Mouse (Mus musculus): Measurements from ENCODE around the gene Fam57a.

Fam57a gene

DNA sequence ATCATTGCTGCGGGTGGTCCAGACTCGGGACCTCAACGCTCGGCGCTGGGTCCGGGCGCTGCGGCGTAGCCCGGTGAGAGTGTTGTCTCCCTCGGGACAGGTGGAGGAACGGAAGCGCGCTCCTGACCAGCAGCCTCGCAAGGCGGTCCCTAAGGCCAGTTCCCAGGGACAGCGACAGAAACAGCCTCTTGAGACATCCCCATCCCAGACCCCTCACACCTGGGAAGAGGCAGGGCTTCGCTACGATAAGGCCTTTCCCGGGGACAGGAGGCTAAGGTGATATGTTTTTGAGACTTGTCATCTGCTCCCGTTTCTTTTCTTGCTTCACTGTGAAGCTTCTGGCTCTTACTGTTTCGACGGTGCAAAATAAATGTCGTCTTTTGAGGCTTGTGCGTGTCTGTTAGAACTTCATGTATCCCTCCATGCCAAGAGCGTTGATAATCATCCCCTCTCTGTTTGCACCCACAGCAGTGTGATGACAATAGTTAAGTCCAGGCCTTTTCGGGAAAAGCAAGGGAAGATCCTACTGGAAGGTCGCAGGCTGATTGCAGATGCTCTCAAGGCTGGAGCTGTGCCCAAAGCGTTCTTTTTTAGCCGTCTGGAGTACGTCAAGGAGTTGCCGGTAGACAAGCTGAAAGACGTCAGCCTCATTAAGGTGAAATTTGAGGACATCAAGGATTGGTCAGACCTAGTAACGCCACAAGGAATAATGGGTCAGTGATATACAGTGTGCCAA lies 64.5 kb downstream of the Fam57a start:
- DNase-seq (ENCODE audit: low spot score): no peak

DNA sequence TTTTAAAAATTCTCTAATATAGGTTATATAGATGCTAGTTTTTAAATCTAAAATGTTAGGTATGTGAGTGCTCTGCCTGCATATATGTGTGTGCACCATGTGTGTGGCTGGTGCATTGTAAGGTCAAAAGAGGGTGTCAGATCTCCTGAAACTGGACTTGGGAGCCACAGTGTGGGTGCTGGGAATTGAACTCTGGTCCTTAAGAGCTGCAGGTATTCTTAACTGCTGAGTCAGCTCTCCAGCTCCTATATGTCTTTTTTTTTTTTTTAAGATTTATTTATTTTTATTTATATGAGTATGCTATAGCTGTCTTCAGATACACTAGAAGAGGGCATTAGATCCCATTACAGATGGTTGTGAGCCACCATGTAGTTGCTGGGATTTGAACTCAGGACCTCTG lies 67.0 kb downstream of the Fam57a start:
- no peak for DNase-seq (ENCODE audit: low spot score)

DNA sequence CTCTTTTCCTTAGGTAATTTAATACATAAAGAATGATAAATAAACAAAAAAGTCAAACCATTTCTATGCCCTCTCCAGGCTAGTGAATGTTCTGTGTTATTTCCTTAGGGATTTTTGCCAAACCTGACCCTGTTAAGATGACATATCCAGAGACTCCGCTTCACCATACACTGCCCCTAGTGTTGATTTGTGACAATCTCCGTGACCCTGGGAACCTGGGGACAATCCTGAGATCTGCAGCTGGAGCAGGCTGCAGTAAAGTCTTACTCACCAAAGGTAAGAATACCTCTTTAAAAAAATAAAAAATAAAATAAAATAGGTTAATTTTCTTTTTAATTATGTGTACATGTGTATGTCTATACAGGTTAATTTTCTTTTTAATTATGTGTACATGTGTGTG lies 67.8 kb downstream of the Fam57a start:
- DNase-seq (ENCODE audit: low spot score): no peak

DNA sequence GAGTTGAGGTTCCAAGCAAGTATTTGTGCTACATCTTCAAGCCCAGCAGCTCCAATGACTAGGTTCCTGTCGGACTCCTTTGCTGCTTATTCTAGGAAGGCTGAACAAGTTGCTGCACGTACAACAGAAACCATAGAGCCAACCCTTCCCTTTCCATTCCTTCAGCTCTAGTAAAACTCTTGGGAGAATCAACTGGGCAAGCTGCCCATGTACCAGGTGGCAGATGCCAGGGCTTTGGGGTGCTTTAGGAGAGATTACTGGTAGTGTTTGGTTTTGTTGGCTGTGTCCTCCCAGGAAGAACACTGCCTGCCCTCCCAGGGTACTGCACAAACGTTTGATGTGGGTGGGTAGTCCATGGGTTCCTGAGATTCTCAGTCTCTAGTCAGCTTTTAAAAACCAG lies 72.6 kb downstream of the Fam57a start:
- DNase-seq (ENCODE audit: low spot score): no peak

DNA sequence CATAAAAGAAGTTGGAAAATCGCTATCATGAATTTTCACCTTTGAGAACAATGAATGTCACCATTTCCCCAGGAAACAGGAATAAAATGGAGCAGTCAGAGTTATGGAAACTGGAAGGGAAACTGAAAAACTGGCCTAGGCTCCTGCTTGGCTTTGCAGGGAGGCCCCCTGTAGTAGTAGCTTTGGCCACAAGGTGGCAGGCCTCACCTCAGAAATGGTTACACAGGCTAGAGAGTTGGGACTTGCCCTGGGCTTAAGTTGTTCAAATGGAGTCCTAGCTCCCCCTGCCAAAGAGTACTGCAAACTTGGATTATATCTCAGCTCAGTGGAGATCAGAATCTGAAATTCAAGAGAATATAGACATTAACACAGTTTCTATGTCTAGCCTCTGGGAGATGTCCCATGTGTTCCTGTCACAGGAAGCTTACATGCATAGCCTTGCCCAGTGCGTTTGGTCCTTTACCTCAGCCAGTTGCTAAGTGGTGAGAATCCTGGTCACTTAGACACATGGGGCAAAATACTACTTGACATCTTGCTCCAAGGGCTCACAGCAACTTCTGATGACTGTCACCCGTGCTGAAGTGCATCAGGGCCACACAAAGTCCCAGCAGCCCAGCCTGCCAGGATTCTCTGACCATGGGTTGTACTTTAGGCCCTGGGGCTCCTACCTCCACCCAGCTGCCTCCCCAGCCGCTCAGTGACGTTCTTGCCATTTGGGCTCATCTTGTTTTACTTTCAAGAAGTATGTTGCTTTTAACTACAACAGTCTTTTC lies 73.9 kb downstream of the Fam57a start:
- DNase-seq (ENCODE audit: low spot score): peak; percentile 87

DNA sequence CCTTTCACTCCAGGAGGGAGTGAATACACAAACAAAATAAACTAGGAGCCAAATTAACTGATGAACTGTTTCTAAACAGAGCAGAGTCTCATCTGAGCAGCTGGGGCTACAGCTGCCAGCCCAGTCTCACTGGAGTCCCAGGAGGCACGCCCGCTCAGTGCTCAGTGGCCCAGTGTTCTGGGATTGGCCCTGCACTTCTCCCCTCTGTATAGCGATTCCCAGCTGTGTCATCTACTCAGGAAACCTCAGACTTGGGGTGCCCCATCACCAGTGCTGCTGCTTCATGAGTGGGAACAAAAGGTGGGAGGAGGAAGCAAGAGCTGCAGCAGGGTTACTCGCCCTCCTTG lies 74.4 kb downstream of the Fam57a start:
- no peak for DNase-seq (ENCODE audit: low spot score)

DNA sequence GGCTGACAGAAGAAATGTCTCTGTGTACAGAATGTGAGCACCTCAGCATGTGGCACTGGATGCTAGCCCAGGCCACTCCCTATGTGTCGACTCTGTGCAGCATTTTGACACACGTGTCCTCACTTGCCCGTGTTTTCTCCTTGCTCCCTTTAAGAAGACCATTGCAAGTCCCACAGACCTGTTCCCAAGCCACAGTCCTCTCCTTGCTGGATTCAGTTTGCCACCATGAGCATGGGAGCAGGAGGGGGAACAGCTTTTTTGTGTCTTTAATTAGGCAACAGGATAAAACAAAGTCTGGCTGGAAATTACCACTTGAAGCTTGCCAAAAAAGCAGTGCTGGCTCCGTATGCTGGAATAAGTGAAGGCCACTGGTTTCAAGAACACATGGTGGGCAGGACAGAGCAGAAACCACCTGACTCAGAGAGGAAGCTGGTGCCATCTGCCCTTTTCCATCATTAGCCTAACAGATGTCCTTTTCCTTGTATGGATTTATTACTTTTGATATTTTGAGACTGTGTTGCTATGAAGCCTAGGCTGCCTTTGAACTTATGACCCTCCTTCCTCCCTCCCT lies 76.0 kb downstream of the Fam57a start:
- DNase-seq (ENCODE audit: low spot score): no peak

DNA sequence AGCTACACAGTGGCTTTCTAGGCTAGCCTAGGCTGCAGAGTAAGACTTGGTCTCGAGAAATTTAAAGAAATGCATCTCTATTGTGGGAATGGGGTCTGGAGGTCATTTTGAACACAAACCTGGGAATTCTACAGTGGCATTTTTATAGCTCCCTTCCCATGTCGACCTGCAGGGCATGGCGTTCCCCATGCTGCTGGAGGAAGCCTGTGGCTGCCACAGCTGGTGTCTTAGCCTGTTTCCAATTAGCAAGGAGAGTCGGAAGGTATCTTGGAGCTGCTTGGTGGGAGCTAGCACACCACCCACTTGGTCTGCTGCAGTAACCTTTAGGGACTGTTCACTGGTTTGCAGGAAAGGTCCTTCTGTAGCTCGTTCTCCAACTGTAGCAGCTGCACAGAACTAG lies 76.7 kb downstream of the Fam57a start:
- DNase-seq (ENCODE audit: low spot score): no peak

DNA sequence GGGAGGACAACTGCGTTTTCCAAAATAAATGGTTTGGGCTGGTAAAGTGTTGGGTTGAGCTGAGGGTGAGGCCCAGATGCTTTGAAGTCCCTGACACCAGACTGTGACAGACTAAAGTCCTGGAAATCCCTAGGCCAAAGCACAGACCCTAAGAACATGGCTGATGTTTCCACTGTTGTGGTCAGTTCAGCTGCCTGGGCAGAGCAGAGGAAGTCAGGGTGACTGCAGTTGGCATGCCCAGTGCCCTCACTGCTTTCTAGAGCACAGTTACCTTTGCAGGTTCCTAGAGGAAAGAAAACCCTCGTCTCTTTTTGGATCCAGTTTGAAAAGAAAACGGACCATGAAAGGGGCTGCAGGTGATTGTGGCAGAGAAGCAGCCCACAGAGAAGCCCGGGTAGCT lies 77.9 kb downstream of the Fam57a start:
- no peak for DNase-seq (ENCODE audit: low spot score)

DNA sequence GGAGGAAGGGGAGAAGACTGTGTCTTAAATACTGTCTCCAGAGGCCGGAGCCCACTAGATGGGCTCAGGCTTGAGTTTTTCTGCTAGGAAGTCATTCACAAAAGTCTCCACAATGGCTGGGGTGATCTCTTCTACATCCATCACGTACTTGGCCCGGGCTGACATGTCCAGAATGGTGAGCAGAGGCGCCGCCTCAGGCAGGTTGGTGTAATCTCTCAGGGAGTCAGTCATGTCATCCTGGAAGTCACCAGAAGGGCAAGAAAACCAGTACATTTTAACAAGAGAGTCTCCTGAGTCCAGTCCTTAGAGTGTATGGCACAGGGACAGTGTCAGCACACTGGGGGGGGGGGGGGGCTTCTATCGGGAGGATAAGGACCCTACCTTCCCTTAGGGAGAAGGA lies 79.0 kb downstream of the Fam57a start:
- DNase-seq (ENCODE audit: low spot score): no peak

DNA sequence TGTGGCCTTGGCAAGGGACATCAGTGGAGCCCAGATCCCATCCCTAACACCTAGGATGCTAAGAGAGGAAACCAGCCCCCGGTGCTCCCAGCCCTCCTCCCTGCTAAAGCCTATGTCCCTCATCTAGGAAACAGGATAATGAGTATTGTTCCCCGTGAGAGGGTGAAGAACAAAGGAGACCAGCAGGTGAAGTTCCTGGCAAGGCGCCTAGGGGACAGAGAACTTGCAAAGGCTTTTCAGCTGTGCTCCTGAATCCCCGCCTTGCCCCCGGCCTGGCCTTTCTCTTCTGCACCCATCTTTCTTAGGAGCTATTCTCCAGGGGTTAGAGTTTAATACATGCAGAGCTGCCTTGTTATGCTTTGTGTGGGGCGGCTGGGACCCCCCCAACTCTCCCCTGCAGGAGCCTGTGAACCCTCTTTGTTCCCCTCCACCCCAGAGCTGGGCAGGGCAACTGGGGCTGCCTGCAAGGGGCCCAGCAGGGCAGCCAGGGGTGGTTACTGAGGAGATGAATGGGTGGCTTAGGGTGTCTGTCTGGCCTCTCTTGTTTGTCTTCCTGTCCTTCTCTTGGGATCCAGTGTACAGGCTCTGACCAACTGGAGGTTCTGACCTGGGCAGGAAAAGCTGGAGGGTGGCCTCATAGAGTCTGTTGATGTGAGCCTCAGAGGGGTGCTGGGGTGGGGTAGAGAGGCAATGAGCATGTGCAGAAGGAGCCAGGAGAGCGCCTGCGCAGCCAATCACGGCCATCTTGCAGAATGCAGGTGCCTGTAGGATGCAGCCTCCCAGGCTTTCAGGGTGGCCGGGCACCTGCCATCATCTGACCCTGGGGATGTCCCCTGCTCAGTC lies 81.0 kb downstream of the Fam57a start:
- no peak for DNase-seq (ENCODE audit: low spot score)

DNA sequence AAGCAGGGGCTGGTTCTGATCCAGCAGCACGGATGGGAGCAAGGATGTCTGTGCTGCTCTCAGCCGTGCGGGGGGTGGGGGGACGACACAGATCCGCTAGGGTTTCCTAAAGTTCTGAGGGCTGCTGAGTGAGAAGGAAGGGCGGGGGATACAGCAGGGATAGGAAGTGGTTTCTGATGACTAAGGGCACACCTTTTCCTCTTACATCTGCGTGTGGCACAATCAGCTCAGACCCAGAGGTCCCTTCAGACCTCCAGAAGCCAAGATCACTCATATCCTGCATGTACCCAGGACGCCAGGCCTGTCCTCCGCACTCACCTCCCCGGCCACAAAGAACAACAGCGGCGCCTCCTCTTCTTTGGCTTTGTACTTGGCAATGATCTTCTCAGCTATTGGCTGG lies 81.8 kb downstream of the Fam57a start:
- DNase-seq (ENCODE audit: low spot score): no peak

DNA sequence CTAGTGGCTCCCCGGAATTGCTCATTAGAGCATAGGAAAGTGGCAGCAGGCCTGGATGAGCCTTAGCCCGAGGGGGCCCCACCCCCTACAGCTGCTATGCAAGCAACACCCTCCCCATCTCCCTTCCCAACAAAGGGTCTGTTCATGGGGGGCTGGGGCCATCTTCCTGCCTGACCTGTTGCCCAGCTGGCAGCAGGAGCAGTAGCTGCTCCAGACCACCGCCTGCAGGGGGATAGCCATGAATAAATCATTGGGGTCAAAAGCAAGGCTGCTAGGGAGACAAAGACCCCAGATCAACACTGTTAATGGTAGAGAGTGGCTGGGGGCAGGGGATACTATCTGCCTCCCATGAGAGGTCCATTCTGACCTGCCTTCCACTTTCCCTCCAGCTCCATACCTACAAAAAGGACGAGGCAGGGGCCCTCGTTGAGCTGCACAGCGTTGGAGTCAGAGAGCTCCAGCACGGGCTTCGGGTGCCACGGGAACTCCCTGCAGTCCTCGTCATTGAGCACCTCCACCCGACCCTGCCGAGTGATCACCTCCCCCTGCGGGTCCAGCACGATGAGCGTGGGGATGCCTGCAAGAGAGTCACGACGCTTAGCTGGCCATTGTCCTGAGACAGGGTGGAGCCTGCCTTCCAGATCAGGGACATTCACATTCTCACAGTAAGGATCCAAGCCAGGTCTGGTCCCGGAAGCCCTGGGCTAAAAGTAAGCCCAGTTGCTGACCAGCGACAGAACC lies 83.3 kb downstream of the Fam57a start:
- no peak for DNase-seq (ENCODE audit: low spot score)

Data from ovary, postnatal 14 days (tissue).